Mouse (Mus musculus): Measurements from ENCODE around the gene Nsun4. TPM values are rescaled to one million over a fixed set of nuclear protein-coding genes. Genes with fewer than 3 reads are reported as not detected.

Nsun4 gene
- 17.5 and 17.9 TPM in 2 replicates for polyA plus RNA-seq (2015; fragmentation: Nextera tagmentation; extraction: Ambion mirVana)

DNA sequence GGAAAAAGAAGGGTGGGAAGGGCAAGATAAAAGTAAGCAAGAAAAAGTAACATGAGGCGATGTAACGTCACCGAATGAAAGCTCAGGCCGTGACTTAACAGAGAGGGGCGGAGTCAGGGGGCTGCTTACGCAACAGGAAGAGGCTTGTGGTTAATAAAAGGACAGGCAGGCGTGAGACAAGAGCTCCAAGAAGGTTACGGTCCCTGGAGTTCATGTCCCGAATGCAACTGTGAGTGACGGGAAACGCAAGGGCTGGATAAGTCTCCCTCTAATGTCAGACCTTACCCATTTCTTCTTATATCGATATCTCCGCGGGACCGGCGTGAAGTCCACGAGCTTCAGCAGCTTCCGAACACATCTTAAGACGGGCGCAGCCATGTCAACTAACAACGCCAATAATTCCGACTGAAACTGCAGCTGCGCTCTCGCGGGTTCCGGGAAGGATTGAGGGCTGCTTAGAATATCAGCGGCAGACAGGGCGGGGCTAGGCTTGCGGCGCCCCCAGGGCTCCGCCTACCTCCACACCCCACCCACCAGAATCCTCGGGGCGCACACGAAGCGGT is at the start of gene Nsun4:
Gene Nsun4 (minus strand): TSS at position 478 of the 563 bp plus-strand sequence.
- Histone ChIP-seq H3K9ac (replicated peaks) (peak within 1 kb of the TSS; percentile 62), H3K27me3 (no peaks in the 10 kb centered on the region), H3K4me2 (replicated peaks) (peak within 1 kb of the TSS; percentile 68), H3K4me3 (replicated peaks) (peak within 1 kb of the TSS; percentile 58), H3K27ac (peak within 1 kb of the TSS; percentile 86), H3K4me1 (replicated peaks) (peaks cover 16% of the 10 kb centered on the region), H3K9me3 (no peaks in the 10 kb centered on the region), H3K36me3 (no peaks in the 10 kb centered on the region)
- WGBS = under 1% methylated on average over 35 of the region's 35 CpGs
- peak; percentile 96 for ATAC-seq

DNA sequence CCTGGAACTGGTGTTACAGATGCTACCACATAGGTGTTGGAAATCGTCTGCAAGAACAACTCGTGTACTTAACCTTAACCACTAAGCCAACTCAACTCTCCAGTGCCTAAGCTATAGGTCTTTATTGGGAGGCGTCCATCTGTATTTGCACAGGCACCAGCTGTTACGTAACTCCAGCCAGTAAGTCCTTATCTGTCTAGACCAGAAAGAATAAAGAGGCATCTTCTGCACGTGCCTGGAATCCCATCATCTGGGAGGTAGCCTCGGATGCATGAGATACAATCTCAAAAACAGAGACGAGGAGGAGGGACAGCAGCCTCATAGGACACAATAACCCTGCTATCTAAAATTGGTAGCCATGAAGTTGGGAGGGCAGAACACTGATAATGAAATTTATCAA is 47.3 kb upstream of the Nsun4 start:
- Histone ChIP-seq H3K4me3 (replicated peaks) (no peak overlapping the region), H3K27ac (no peak overlapping the region), H3K9ac (replicated peaks) (no peak overlapping the region), H3K9me3 (no peaks in the 10 kb centered on the region), H3K4me2 (replicated peaks) (no peak overlapping the region), H3K36me3 (peaks cover 70% of the 10 kb centered on the region), H3K27me3 (no peaks in the 10 kb centered on the region), H3K4me1 (replicated peaks) (no peaks in the 10 kb centered on the region)
- ATAC-seq = no peak
- 85% methylated on average over 7 of the region's 7 CpGs for WGBS

- no peak overlapping the region for H3K4me3 ChIP-seq (replicated peaks)
- WGBS = 92% methylated on average over 8 of the region's 8 CpGs
- ATAC-seq = no peak
- no peaks in the 10 kb centered on the region for H3K4me1 ChIP-seq (replicated peaks)
- H3K36me3 ChIP-seq = peaks cover 88% of the 10 kb centered on the region
- no peak overlapping the region for H3K4me2 ChIP-seq (replicated peaks)
- no peaks in the 10 kb centered on the region for H3K9me3 ChIP-seq
- no peaks in the 10 kb centered on the region for H3K27me3 ChIP-seq
- no peak overlapping the region for H3K27ac ChIP-seq
- H3K9ac ChIP-seq (replicated peaks) = no peak overlapping the region
Observed at GRCm38 (mm10) chr4:116097211-116097610, 43.5 kb upstream of the Nsun4 start.

DNA sequence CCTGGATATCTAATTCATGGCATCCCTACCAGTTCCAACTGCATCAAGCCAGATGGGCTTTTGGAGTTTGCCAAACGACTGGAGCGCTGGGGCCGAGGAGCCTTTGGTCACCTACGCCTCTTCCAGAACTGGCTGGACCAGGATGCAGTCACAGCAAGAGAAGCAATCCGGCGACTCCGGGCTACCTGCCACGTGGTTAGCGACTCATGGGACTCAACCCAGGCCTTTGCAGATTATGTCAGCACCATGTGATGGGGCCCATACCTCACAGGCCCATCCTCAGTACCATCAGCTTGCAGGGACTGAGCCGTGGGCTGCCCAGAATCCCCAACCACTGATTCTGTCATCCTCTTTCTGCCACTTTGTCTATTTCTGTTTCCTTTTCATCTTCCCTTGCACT is 42.6 kb upstream of the Nsun4 start:
- Histone ChIP-seq H3K27me3 (no peaks in the 10 kb centered on the region), H3K9ac (replicated peaks) (no peak overlapping the region), H3K4me3 (replicated peaks) (no peak overlapping the region), H3K27ac (no peak overlapping the region), H3K4me1 (replicated peaks) (no peaks in the 10 kb centered on the region), H3K9me3 (no peaks in the 10 kb centered on the region), H3K4me2 (replicated peaks) (no peak overlapping the region), H3K36me3 (peaks cover 83% of the 10 kb centered on the region)
- ATAC-seq = no peak
- WGBS = 92% methylated on average over 10 of the region's 10 CpGs

GRCm38 (mm10) chr4:116088510-116089249 is 35.0 kb upstream of the Nsun4 start:
- WGBS = 91% methylated on average over 23 of the region's 23 CpGs
- no peak for ATAC-seq
- H3K4me1 ChIP-seq (replicated peaks) = no peaks in the 10 kb centered on the region
- H3K9me3 ChIP-seq = no peaks in the 10 kb centered on the region
- no peaks in the 10 kb centered on the region for H3K27me3 ChIP-seq
- H3K36me3 ChIP-seq = peaks cover 83% of the 10 kb centered on the region
- H3K4me2 ChIP-seq (replicated peaks) = no peak overlapping the region
- H3K9ac ChIP-seq (replicated peaks) = no peak overlapping the region
- no peak overlapping the region for H3K4me3 ChIP-seq (replicated peaks)
- no peak overlapping the region for H3K27ac ChIP-seq

DNA sequence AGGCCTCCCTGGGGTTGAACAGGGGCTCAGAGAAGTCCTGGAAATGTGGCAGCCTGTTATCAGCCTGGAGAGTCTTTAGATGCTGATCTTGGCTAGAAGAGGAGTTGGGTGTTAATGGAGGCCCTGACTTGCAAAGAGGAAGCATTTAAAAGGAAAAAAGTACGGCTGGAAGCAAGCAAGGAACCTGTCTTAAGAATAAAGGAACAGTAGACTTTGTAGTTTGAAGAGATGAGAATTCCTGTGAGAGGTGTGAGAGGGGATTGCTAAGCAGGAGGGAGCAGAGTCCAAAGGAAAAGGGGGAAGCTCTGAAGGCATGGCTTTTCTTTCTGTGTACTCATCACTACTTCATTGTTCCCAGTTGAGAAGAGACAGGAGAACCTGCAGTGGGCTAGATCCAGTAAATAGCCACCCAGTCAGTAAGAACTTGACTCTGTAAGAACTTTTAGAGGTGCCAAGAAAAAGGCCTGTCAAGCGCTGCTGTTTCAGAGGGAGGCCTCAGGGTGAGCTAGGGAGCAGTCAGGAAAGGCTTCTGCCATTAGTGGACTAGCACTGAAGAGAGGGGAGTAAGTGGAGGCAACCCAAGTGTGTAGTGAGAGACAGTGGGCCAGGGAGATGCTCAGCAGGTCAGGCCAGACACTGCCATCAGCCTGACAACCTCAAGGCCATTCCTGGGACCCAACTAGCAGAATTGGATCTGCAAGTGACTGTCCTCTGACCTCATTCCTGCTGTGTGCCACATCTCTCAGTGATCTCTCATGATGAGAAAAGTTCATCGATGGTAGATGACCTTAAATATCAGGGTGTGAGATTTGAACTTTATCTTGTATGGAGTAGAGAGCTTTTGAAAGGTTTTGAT is 23.8 kb upstream of the Nsun4 start:
- Histone ChIP-seq H3K9me3 (no peaks in the 10 kb centered on the region), H3K9ac (replicated peaks) (peak overlapping the region; percentile 98), H3K4me2 (replicated peaks) (peak overlapping the region; percentile 97), H3K4me1 (replicated peaks) (peaks cover 33% of the 10 kb centered on the region), H3K27ac (peak overlapping the region; percentile 96; the same call in 1 of the 2 replicates), H3K4me3 (replicated peaks) (peak overlapping the region; percentile 97), H3K27me3 (no peaks in the 10 kb centered on the region), H3K36me3 (peaks cover 29% of the 10 kb centered on the region)
- 64% methylated on average over 3 of the region's 3 CpGs for WGBS
- no peak for ATAC-seq

- peak overlapping the region; percentile 98 for H3K9ac ChIP-seq (replicated peaks)
- peaks cover 22% of the 10 kb centered on the region for H3K36me3 ChIP-seq
- peak overlapping the region; percentile 96 for H3K27ac ChIP-seq
- peak overlapping the region; percentile 97 for H3K4me2 ChIP-seq (replicated peaks)
- no peaks in the 10 kb centered on the region for H3K9me3 ChIP-seq
- 2% methylated on average over 37 of the region's 37 CpGs for WGBS
- peak; percentile 38 for ATAC-seq
- peaks cover 36% of the 10 kb centered on the region for H3K4me1 ChIP-seq (replicated peaks)
- H3K4me3 ChIP-seq (replicated peaks) = peak overlapping the region; percentile 97
- no peaks in the 10 kb centered on the region for H3K27me3 ChIP-seq
Observed at GRCm38 (mm10) chr4:116076369-116077231, 22.9 kb upstream of the Nsun4 start.

GRCm38 (mm10) chr4:116075631-116076368 is 22.1 kb upstream of the Nsun4 start:
- WGBS = under 1% methylated on average over 77 of the region's 77 CpGs
- ATAC-seq = peak; percentile 81

DNA sequence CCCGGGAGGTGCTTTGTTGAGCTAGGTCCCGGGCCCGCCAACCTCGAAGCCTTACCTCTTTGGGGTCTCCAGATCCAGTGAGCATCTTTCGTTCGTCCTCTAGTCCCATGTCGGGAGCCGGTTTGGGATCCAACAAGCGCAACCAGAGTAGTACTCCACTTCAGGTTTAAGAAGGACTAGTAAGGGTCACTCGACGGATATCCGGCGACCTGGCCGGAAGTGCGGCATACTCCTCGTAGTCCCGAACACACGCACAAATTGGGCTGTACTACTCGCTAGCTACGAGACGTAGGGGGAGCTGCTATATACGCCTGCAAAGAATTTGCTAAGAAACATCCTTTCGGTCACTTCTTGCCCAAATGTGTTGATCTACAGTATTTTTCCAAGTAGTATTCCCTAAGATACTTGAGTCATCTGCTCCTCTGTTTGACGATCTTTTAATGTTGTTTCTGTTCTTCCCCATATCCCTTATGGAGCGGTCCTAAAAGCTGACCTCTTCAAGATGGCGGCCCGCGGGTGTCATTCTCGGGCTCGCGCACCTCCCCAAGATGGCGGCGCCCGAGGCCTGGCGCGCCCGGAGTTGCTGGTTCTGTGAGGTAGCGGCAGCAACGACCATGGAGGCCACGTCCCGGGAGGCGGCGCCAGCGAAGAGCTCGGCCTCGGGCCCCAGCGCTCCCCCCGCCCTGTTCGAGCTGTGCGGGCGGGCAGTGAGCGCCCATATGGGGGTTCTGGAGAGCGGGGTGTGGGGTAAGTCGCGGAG is 21.4 kb upstream of the Nsun4 start, which contains the start of the genes Uqcrh and Lrrc41:
Gene Uqcrh (minus strand): TSS at position 211 of the 760 bp plus-strand sequence.
Gene Lrrc41 (plus strand): TSS at position 409 of the 760 bp plus-strand sequence.
- WGBS = under 1% methylated on average over 55 of the region's 55 CpGs
- ATAC-seq = peak; percentile 94
- peak within 1 kb of the TSS; percentile 97 for H3K4me3 ChIP-seq (replicated peaks)
- no peaks in the 10 kb centered on the region for H3K9me3 ChIP-seq
- peaks cover 36% of the 10 kb centered on the region for H3K4me1 ChIP-seq (replicated peaks)
- H3K36me3 ChIP-seq = peaks cover 8% of the 10 kb centered on the region
- H3K27ac ChIP-seq = peak within 1 kb of the TSS; percentile 96
- peak within 1 kb of the TSS; percentile 98 for H3K9ac ChIP-seq (replicated peaks)
- peak within 1 kb of the TSS; percentile 97 for H3K4me2 ChIP-seq (replicated peaks)
- no peaks in the 10 kb centered on the region for H3K27me3 ChIP-seq

More at GRCm38 (mm10) chr4:116075631-116076368, 22.1 kb upstream of the Nsun4 start:
- Histone ChIP-seq H3K27ac (peak overlapping the region; percentile 96), H3K4me3 (replicated peaks) (peak overlapping the region; percentile 97), H3K36me3 (peaks cover 14% of the 10 kb centered on the region), H3K4me1 (replicated peaks) (peaks cover 36% of the 10 kb centered on the region), H3K9ac (replicated peaks) (peak overlapping the region; percentile 98), H3K9me3 (no peaks in the 10 kb centered on the region), H3K4me2 (replicated peaks) (peak overlapping the region; percentile 97), H3K27me3 (no peaks in the 10 kb centered on the region)

DNA sequence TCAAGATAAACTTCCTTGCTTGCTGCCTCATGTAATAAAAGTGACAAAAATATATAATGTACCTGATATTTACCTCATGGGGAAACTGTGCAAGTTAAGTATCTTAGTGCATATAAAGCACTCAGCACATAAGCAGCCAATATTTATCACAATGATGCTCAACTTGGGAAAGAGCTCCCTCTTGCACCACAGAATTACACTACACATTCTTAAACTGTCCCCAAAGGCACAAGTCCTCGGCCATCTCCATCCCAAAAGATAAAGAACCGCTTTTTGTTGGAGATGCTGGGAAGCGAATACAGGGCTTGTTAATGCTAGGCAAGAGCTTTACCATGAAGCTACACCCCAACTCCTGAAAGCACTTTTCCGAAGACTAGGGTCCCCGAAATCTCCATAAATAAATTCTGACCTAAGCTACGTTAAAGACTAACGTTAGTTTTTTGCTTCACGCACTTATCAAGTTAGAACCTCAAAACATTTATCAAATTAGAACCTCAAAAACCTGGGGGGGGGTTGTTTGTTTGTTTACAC is 20.5 kb upstream of the Nsun4 start:
- H3K4me3 ChIP-seq (replicated peaks) = peak overlapping the region; percentile 97
- H3K27ac ChIP-seq = peak overlapping the region; percentile 55; the same call in 1 of the 2 replicates
- peaks cover 8% of the 10 kb centered on the region for H3K36me3 ChIP-seq
- no peak for ATAC-seq
- H3K4me2 ChIP-seq (replicated peaks) = peak overlapping the region; percentile 97
- no peaks in the 10 kb centered on the region for H3K27me3 ChIP-seq
- H3K9ac ChIP-seq (replicated peaks) = peak overlapping the region; percentile 98
- H3K9me3 ChIP-seq = no peaks in the 10 kb centered on the region
- H3K4me1 ChIP-seq (replicated peaks) = peaks cover 36% of the 10 kb centered on the region
- WGBS = 3% methylated on average over 8 of the region's 8 CpGs

All from midbrain, embryonic 13.5 days (tissue).